Mouse (Mus musculus) central nervous system, embryonic 18 days (tissue): ENCODE data around the gene Gm49392. TPM values are rescaled to one million over a fixed set of nuclear protein-coding genes. Genes with fewer than 3 reads are reported as not detected.

Experiments
- polyA plus RNA-seq: library from polyadenylated mRNA; depleted of rRNA; stranded (reverse); fragments of >200 nt; gene quantifications from 2 replicates; pipeline ENCODE4 v1.2.3, GENCODE M21; 2012; rRNA removed

The Gm49392 gene
- polyA plus RNA-seq: 0.13 TPM in 1 of 2 replicates, not detected in the other

DNA sequence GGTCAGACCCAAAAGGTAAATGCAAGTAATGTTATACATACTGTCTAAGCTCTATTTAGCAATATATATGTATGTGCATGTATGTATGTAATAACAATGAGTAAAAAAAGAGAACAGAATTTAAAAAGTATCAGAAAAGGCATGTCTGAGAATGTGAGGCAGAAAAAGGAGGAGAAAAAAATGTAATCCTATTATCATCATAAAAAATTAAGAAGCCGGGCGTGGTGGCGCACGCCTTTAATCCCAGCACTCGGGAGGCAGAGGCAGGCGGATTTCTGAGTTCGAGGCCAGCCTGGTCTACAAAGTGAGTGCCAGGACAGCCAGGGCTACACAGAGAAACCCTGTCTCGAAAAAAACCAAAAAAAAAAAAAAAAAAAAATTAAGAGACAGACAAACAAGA lies at the start of gene Gm49392:
Gm49392 (minus strand) TSS at position 101 of the 400 bp plus-strand sequence.

DNA sequence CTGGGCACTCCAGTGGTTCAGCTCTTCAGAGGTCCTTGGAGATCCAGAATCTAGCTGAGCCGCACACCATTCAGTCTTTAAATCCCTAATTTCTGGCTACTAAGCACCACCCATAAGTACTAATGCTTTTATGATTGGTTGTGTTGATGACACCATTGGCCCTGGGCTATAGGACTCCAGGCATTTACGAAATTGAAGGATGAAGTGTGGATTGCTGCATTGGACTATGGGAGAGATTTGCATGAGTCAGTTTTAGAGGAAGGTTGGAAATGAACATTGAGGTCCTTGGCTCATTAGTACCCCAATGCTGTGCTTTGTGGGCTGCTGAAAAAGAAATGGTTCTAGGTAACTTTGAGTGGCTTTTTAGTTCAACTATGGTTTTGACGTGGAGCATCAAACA lies 45.2 kb upstream of the Gm49392 start, which contains the start of gene Tpbpa:
Tpbpa (minus strand) TSS at position 101 of the 400 bp plus-strand sequence.

DNA sequence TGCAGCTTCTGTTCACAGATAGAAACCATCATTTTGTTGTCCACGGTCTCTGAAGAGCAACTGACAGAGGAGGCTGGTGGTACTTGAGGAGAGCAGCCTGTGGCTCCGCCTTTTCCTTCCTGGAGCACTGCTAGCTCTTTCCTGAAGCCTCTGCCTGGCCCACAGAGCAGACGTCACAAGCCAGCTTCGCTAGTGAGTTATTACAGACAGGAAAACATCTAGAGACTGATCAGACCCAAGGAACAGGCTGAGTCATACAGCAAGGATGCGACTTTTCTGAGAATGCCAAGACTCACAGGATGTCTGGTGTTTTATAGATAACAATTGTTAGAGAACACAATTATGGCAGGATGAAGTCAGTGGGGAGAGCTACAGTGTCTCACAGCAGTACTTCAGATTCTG lies 39.8 kb upstream of the Gm49392 start, which contains the start of the genes Gm49391 and Ctla2a:
Gm49391 (minus strand) TSS at position 72 of the 402 bp plus-strand sequence.
Ctla2a (minus strand) TSS at position 126 of the 402 bp plus-strand sequence.

DNA sequence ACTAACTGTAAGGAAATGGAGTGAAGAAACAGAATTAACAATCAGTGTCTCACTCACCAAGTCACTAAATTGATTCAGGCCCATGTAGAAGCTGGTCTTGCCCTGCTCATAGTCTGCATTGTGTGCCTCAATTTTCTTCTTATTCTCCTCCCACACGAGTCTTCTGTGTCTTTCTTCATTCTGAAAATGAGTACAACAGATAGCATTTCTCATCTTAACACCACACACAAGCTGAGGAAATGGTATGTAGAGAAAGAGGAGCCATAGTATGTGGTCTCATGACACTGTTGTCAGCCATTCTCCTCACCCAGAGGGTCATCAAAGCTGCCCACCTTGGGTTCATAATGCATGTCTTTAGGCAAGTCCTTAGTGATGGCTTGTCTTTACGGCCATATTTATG lies 38.8 kb upstream of the Gm49392 start, which contains the start of gene Gm49393:
Gm49393 (minus strand) TSS at position 101 of the 400 bp plus-strand sequence.

DNA sequence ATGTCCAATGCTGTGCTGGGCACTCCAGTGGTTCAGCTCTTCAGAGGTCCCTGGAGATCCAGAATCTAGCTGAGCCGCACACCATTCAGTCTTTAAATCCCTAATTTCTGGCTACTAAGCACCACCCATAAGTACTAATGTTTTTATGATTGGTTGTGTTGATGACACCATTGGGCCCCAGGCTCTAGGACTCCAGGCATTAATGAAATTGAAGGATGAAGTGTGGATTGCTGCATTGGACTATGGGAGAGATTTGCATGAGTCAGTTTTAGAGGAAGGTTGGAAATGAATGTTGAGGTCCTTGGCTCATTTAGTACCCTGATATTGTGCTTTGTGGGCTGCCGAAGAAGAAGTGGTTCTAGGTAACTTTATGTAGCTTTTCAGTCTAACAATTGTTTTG lies 8.1 kb upstream of the Gm49392 start, which contains the start of gene Tpbpb:
Tpbpb (minus strand) TSS at position 101 of the 400 bp plus-strand sequence.

DNA sequence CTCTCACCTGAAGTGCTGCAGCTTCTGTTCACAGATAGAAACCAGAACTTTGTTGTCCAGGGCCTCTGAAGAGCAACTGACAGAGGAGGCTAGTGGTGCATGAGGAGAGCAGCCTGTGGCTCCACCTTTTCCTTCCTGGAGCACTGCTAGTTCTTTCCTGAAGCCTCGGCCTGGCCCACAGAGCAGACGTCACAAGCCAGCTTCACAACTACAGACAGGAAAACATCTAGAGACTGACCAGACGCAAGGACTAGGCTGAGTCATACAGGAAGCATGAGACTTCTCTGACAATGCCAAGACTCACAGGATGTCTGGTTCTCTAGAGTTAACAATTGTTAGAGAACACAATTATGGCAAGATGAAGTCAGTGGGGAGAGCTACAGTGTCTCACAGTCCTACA lies 634 bp upstream of the Gm49392 start, which contains the start of gene Ctla2b:
Ctla2b (minus strand) TSS at position 120 of the 400 bp plus-strand sequence.

DNA sequence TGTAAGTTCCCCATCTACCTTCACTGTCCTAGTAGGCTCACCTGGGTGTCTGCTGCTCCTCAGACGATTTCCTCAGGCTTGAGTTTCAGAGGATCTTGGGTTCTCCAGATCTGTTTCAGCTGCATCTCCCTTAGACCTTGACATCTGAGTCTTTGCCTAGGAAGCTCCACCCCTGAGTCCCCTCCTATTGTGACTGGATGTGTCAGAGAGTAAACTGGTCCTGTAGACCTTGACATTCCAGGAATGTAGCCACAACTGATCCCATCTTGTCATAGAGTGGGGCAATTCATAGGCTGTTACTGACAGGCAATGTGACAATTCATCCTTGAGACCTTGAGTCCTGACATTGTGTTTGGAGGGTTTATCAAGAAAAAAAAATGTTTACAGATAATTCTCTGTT lies 32.4 kb downstream of the Gm49392 start, which contains the start of gene 4930486L24Rik:
4930486L24Rik (minus strand) TSS at position 195 of the 400 bp plus-strand sequence.

DNA sequence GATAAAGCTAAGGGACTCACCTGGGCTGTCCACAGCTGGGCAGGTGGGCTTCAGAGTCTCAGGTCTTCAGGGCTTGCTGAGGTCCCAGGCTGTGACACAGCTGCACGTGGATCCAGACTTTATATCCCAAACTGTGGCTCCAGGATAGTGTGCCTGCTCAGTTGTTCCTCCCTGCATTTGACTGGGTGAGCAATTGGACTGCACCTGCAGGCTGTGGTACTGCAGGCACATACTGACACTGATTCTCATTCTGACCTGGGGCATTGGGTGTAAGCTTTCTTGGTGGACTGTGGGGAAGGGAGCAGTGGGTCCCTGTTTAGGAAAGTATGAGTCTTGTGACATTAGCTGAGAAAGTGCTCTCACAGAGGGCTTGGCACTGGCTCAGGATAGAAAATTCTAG lies 93.9 kb downstream of the Gm49392 start, which contains the start of gene Ctsll3:
Ctsll3 (minus strand) TSS at position 101 of the 400 bp plus-strand sequence.

Other genes starting within 250 kb of the Gm49392 start
- not detected in 2 replicates for gene BC051665, start 110.5 kb downstream of the Gm49392 start, polyA plus RNA-seq
- gene Ctsll3, start 94.0 kb downstream of the Gm49392 start, polyA plus RNA-seq: not detected in 2 replicates
- 0.83 TPM in 1 of 2 replicates, not detected in the other for gene 4930486L24Rik, start 32.4 kb downstream of the Gm49392 start, polyA plus RNA-seq
- gene Ctla2b, start 553 bp upstream of the Gm49392 start, polyA plus RNA-seq: 2.2 and 3.8 TPM in 2 replicates
- not detected in 2 replicates for gene Tpbpb, start 8.0 kb upstream of the Gm49392 start, polyA plus RNA-seq
- gene Gm49393, start 38.7 kb upstream of the Gm49392 start, polyA plus RNA-seq: not detected in 2 replicates
- gene Gm49391, start 39.7 kb upstream of the Gm49392 start, polyA plus RNA-seq: 3.4 and 8.8 TPM in 2 replicates
- gene Ctla2a, start 39.7 kb upstream of the Gm49392 start, polyA plus RNA-seq: 20.9 and 46.0 TPM in 2 replicates
- not detected in 2 replicates for gene Tpbpa, start 45.1 kb upstream of the Gm49392 start, polyA plus RNA-seq
- gene Ctsj, start 109.1 kb upstream of the Gm49392 start, polyA plus RNA-seq: not detected in 2 replicates
- not detected in 2 replicates for gene Ctsq, start 143.7 kb upstream of the Gm49392 start, polyA plus RNA-seq